Mouse (Mus musculus) midbrain, embryonic 15.5 days (tissue): ENCODE data around the gene Fam189a2. TPM values are rescaled to one million over a fixed set of nuclear protein-coding genes. Genes with fewer than 3 reads are reported as not detected.
A peak's percentile ranks its signal among the peaks of the same experiment; 100 is the strongest.

Source experiments
- ATAC-seq: fragments of 200-750 bp; cut with Nextera tagmentation; replicated peaks from 2 replicates; pipeline ENCODE4 v1.8.0; 2017; ENCODE audit warnings: moderate TSS enrichment
- H3K27ac ChIP-seq: fragments of 300-500 bp; sonication (generic); 2 replicates; pipeline ENCODE4 v1.5.1; 2015; ENCODE audit warnings: mild to moderate bottlenecking, inconsistent platforms
- H3K27me3 ChIP-seq: fragments of 300-500 bp; sonication (generic); replicated peaks from 2 replicates; pipeline ENCODE4 v1.6.1; 2015; ENCODE audit warnings: inconsistent platforms
- H3K36me3 ChIP-seq: fragments of 300-500 bp; sonication (generic); replicated peaks from 2 replicates; pipeline ENCODE4 v1.6.1; 2015; ENCODE audit warnings: inconsistent platforms
- H3K4me1 ChIP-seq: fragments of 300-500 bp; sonication (generic); 2 replicates; pipeline ENCODE4 v1.6.1; 2015; ENCODE audit warnings: inconsistent platforms
- H3K4me2 ChIP-seq: fragments of 300-500 bp; sonication (generic); 2 replicates; pipeline ENCODE4 v1.6.1; 2015; ENCODE audit warnings: inconsistent platforms, mild to moderate bottlenecking, moderate library complexity
- H3K4me3 ChIP-seq: fragments of 300-500 bp; sonication (generic); 2 replicates; pipeline ENCODE4 v1.5.1; 2015; ENCODE audit warnings: mild to moderate bottlenecking, inconsistent platforms
- H3K9ac ChIP-seq: fragments of 300-500 bp; sonication (generic); 2 replicates; pipeline ENCODE4 v1.6.1; 2015; ENCODE audit warnings: mild to moderate bottlenecking, inconsistent platforms
- H3K9me3 ChIP-seq: fragments of 300-500 bp; sonication (generic); 2 replicates; pipeline ENCODE4 v1.6.1; 2016; ENCODE audit warnings: inconsistent platforms
- WGBS: fragments of 180-500 bp; shearing (Covaris S2); methylation state at CpG from one replicate; pipeline ENCODE4 v1.1.7; 2015; ENCODE audit warnings: mixed read lengths; 5-methylcytosine and 5-hydroxymethylcytosine counted together
- polyA plus RNA-seq: library from polyadenylated mRNA; unstranded; fragments of >200 nt; fragmentation: Nextera tagmentation; extraction: Ambion mirVana; gene quantifications from 2 replicates; pipeline ENCODE4 v1.2.1, GENCODE M21; 2015

Fam189a2 gene
- polyA plus RNA-seq, 1 experiment from 2014 or later: 1.8 TPM

GRCm38 (mm10) chr19:24049329-24049728, 18.5 kb upstream of the Fam189a2 start:
- Histone ChIP-seq H3K4me3 (no peak overlapping the region), H3K27ac (no peak overlapping the region), H3K27me3 (no peaks in the 10 kb centered on the region), H3K4me2 (no peak overlapping the region), H3K9ac (no peak overlapping the region), H3K4me1 (no peaks in the 10 kb centered on the region), H3K36me3 (no peaks in the 10 kb centered on the region), H3K9me3 (no peaks in the 10 kb centered on the region)
- no peak for ATAC-seq
- WGBS: 81% methylated on average over 3 of the region's 3 CpGs

GRCm38 (mm10) chr19:24046395-24046993, 15.7 kb upstream of the Fam189a2 start:
- no peak overlapping the region for H3K27ac ChIP-seq
- no peak overlapping the region for H3K4me3 ChIP-seq
- 92% methylated on average over 10 of the region's 10 CpGs for WGBS
- no peak for ATAC-seq
- no peaks in the 10 kb centered on the region for H3K9me3 ChIP-seq
- no peak overlapping the region for H3K4me2 ChIP-seq
- H3K27me3 ChIP-seq: no peaks in the 10 kb centered on the region
- H3K4me1 ChIP-seq: no peaks in the 10 kb centered on the region
- no peak overlapping the region for H3K9ac ChIP-seq
- H3K36me3 ChIP-seq: no peaks in the 10 kb centered on the region

- Histone ChIP-seq H3K4me3 (no peak overlapping the region), H3K4me2 (no peak overlapping the region), H3K27me3 (no peaks in the 10 kb centered on the region), H3K9me3 (no peaks in the 10 kb centered on the region), H3K36me3 (no peaks in the 10 kb centered on the region), H3K27ac (no peak overlapping the region), H3K9ac (no peak overlapping the region), H3K4me1 (no peaks in the 10 kb centered on the region)
- WGBS: 94% methylated on average over 2 of the region's 2 CpGs
- no peak for ATAC-seq
These were observed 11.6 kb upstream of the Fam189a2 start for GRCm38 (mm10) chr19:24042387-24042786.

GRCm38 (mm10) chr19:24039061-24039853, 8.4 kb upstream of the Fam189a2 start:
- no peaks in the 10 kb centered on the region for H3K27me3 ChIP-seq
- H3K9me3 ChIP-seq: no peaks in the 10 kb centered on the region
- H3K4me3 ChIP-seq: no peak overlapping the region
- H3K36me3 ChIP-seq: no peaks in the 10 kb centered on the region
- H3K27ac ChIP-seq: no peak overlapping the region
- H3K4me1 ChIP-seq: no peaks in the 10 kb centered on the region
- H3K9ac ChIP-seq: no peak overlapping the region
- WGBS: 71% methylated on average over 14 of the region's 14 CpGs
- ATAC-seq: no peak
- H3K4me2 ChIP-seq: no peak overlapping the region

GRCm38 (mm10) chr19:24034367-24034766, 3.5 kb upstream of the Fam189a2 start:
- peaks cover 13% of the 10 kb centered on the region for H3K27me3 ChIP-seq
- H3K36me3 ChIP-seq: no peaks in the 10 kb centered on the region
- H3K27ac ChIP-seq: no peak overlapping the region
- H3K4me1 ChIP-seq: peaks cover 15% of the 10 kb centered on the region
- H3K4me3 ChIP-seq: no peak overlapping the region
- H3K4me2 ChIP-seq: no peak overlapping the region
- H3K9me3 ChIP-seq: no peaks in the 10 kb centered on the region
- H3K9ac ChIP-seq: no peak overlapping the region
- WGBS: 25% methylated on average over 3 of the region's 3 CpGs
- no peak for ATAC-seq

GRCm38 (mm10) chr19:24032654-24033236, 1.9 kb upstream of the Fam189a2 start:
- Histone ChIP-seq H3K27ac (no peak overlapping the region), H3K27me3 (peaks cover 21% of the 10 kb centered on the region), H3K36me3 (no peaks in the 10 kb centered on the region), H3K4me2 (no peak overlapping the region), H3K9ac (no peak overlapping the region), H3K4me1 (peaks cover 16% of the 10 kb centered on the region), H3K4me3 (no peak overlapping the region), H3K9me3 (no peaks in the 10 kb centered on the region)
- ATAC-seq: no peak
- WGBS: 28% methylated on average over 5 of the region's 5 CpGs

GRCm38 (mm10) chr19:24030511-24030870, 328 bp downstream of the Fam189a2 start:
- H3K4me2 ChIP-seq: peak overlapping the region; percentile 95
- H3K4me3 ChIP-seq: peak overlapping the region; percentile 71
- H3K27ac ChIP-seq: peak overlapping the region; percentile 71; the same call in 1 of the 2 replicates
- H3K9me3 ChIP-seq: no peaks in the 10 kb centered on the region
- H3K9ac ChIP-seq: peak overlapping the region; percentile 70
- ATAC-seq: peak; percentile 83
- 0% methylated on average over 40 of the region's 49 CpGs for WGBS
- H3K36me3 ChIP-seq: no peaks in the 10 kb centered on the region
- H3K4me1 ChIP-seq: peaks cover 21% of the 10 kb centered on the region
- peaks cover 21% of the 10 kb centered on the region for H3K27me3 ChIP-seq

GRCm38 (mm10) chr19:24029616-24030510, 956 bp downstream of the Fam189a2 start:
- WGBS: 9% methylated on average over 20 of the region's 20 CpGs
- peak overlapping the region; percentile 95 for H3K4me2 ChIP-seq
- peak overlapping the region; percentile 71; the same call in 1 of the 2 replicates for H3K27ac ChIP-seq
- H3K27me3 ChIP-seq: peaks cover 21% of the 10 kb centered on the region
- H3K4me3 ChIP-seq: peak overlapping the region; percentile 71
- no peaks in the 10 kb centered on the region for H3K36me3 ChIP-seq
- H3K9ac ChIP-seq: peak overlapping the region; percentile 70
- peak; percentile 10; the same call in 1 of the 2 replicates for ATAC-seq
- no peaks in the 10 kb centered on the region for H3K9me3 ChIP-seq
- peaks cover 27% of the 10 kb centered on the region for H3K4me1 ChIP-seq

- H3K4me2 ChIP-seq: no peak overlapping the region
- peaks cover 30% of the 10 kb centered on the region for H3K4me1 ChIP-seq
- WGBS: 37% methylated on average over 5 of the region's 5 CpGs
- no peaks in the 10 kb centered on the region for H3K36me3 ChIP-seq
- no peak overlapping the region for H3K27ac ChIP-seq
- H3K27me3 ChIP-seq: peaks cover 16% of the 10 kb centered on the region
- no peak for ATAC-seq
- no peak overlapping the region for H3K4me3 ChIP-seq
- no peak overlapping the region for H3K9ac ChIP-seq
- H3K9me3 ChIP-seq: no peaks in the 10 kb centered on the region
These were observed 4.9 kb downstream of the Fam189a2 start for GRCm38 (mm10) chr19:24025876-24026275.

- H3K27me3 ChIP-seq: peaks cover 14% of the 10 kb centered on the region
- H3K36me3 ChIP-seq: no peaks in the 10 kb centered on the region
- no peak overlapping the region for H3K9ac ChIP-seq
- H3K27ac ChIP-seq: no peak overlapping the region
- H3K4me3 ChIP-seq: no peak overlapping the region
- WGBS: 13% methylated on average over 1 of the region's 1 CpGs
- H3K4me1 ChIP-seq: peaks cover 22% of the 10 kb centered on the region
- no peak for ATAC-seq
- no peak overlapping the region for H3K4me2 ChIP-seq
- no peaks in the 10 kb centered on the region for H3K9me3 ChIP-seq
These were observed 6.2 kb downstream of the Fam189a2 start for GRCm38 (mm10) chr19:24024667-24025066.

GRCm38 (mm10) chr19:24024131-24024530, 6.7 kb downstream of the Fam189a2 start:
- no peak overlapping the region for H3K4me3 ChIP-seq
- H3K9ac ChIP-seq: no peak overlapping the region
- peaks cover 9% of the 10 kb centered on the region for H3K27me3 ChIP-seq
- no peaks in the 10 kb centered on the region for H3K9me3 ChIP-seq
- H3K36me3 ChIP-seq: no peaks in the 10 kb centered on the region
- WGBS: 15% methylated on average over 9 of the region's 9 CpGs
- no peak overlapping the region for H3K27ac ChIP-seq
- H3K4me2 ChIP-seq: no peak overlapping the region
- ATAC-seq: peak; percentile 46; the same call in 1 of the 2 replicates
- H3K4me1 ChIP-seq: peaks cover 18% of the 10 kb centered on the region; the same call in 1 of the 2 replicates

- Histone ChIP-seq H3K4me3 (no peak overlapping the region), H3K4me1 (peaks cover 18% of the 10 kb centered on the region; the same call in 1 of the 2 replicates), H3K4me2 (no peak overlapping the region), H3K27me3 (peaks cover 3% of the 10 kb centered on the region; the same call in 1 of the 2 replicates), H3K9ac (no peak overlapping the region), H3K27ac (no peak overlapping the region), H3K9me3 (no peaks in the 10 kb centered on the region), H3K36me3 (no peaks in the 10 kb centered on the region)
- ATAC-seq: no peak
- 74% methylated on average over 7 of the region's 7 CpGs for WGBS
These were observed 7.5 kb downstream of the Fam189a2 start for GRCm38 (mm10) chr19:24023351-24023750.
